ENCODE assay signal across 19 mouse cellular contexts in genomic region chr11:4482641-4483040, GRCm38 (mm10). TPM values are rescaled to one million over a fixed set of nuclear protein-coding genes. Genes with fewer than 3 reads are reported as not detected.
"Had no signal": no experiment of that assay in that cellular context is flagged by ENCODE, and none has a peak within 500 bp of the region (broad histone marks: within the 10 kb centered on the region; RNA-seq: fewer than 3 reads in every experiment).

No protein-coding gene starts in this region.

- H3K4me3 ChIP-seq: hindbrain, embryonic 15.5 days; limb, embryonic 10.5 days; limb, embryonic 13.5 days; liver, embryonic 12.5 days; midbrain, embryonic 12.5 days; midbrain, embryonic 15.5 days; neural tube, embryonic 12.5 days; neural tube, embryonic 15.5 days had no signal

- H3K27ac ChIP-seq: hindbrain, embryonic 15.5 days; limb, embryonic 10.5 days; limb, embryonic 13.5 days; liver, embryonic 12.5 days; macrophage; midbrain, embryonic 12.5 days; midbrain, embryonic 15.5 days; neural tube, embryonic 12.5 days; neural tube, embryonic 15.5 days had no signal

- ATAC-seq: inflammation-experienced regulatory T-cells, adult 6 months; intestine, postnatal 0 days; liver, embryonic 12.5 days; lung, postnatal 0 days; midbrain, embryonic 15.5 days had no signal

- DNase-seq: liver; lung, embryonic 14.5 days; retina, postnatal 1 day; thymus, adult 2 months; thymus, postnatal 14 days; thymus, postnatal 4 days had no signal

- H3K9me3 ChIP-seq: hindbrain, embryonic 15.5 days; limb, embryonic 10.5 days; limb, embryonic 13.5 days; liver, embryonic 12.5 days; midbrain, embryonic 12.5 days; midbrain, embryonic 15.5 days; neural tube, embryonic 12.5 days; neural tube, embryonic 15.5 days had no signal

- H3K27me3 ChIP-seq: hindbrain, embryonic 15.5 days; limb, embryonic 13.5 days; liver, embryonic 12.5 days; midbrain, embryonic 12.5 days; midbrain, embryonic 15.5 days; neural tube, embryonic 12.5 days; neural tube, embryonic 15.5 days had no signal

- H3K9ac ChIP-seq: hindbrain, embryonic 15.5 days; limb, embryonic 13.5 days; liver, embryonic 12.5 days; lung, embryonic 14.5 days; midbrain, embryonic 12.5 days; midbrain, embryonic 15.5 days; neural tube, embryonic 15.5 days had no signal

- H3K4me1 ChIP-seq: hindbrain, embryonic 15.5 days; limb, embryonic 10.5 days; limb, embryonic 13.5 days; midbrain, embryonic 12.5 days; midbrain, embryonic 15.5 days; neural tube, embryonic 12.5 days; neural tube, embryonic 15.5 days had no signal

- H3K4me2 ChIP-seq: hindbrain, embryonic 15.5 days; limb, embryonic 13.5 days; liver, embryonic 12.5 days; lung, embryonic 14.5 days; midbrain, embryonic 12.5 days; midbrain, embryonic 15.5 days; neural tube, embryonic 12.5 days; neural tube, embryonic 15.5 days had no signal

RNA-seq across cellular contexts. Expression of gene Hormad2, which starts 41.7 kb away (rescaled TPM):
- polyA plus RNA-seq: hindbrain, embryonic 15.5 days; macrophage; midbrain, embryonic 12.5 days; midbrain, embryonic 15.5 days; neural tube, embryonic 12.5 days; neural tube, embryonic 15.5 days; small intestine, adult 2 months had no signal
